Mouse (Mus musculus) forebrain, embryonic 11.5 days (tissue): ENCODE measurements around the gene Igf2bp2. TPM values are rescaled to one million over a fixed set of nuclear protein-coding genes. Genes with fewer than 3 reads are reported as not detected.

Experiments
- ATAC-seq: fragments of 200-750 bp; cut with Nextera tagmentation; replicated peaks from 2 replicates; pipeline ENCODE4 v1.8.0; 2017; ENCODE audit warnings: moderate TSS enrichment; ENCODE audit not compliant: low FRiP score
- DNase-seq: peaks from one replicate; pipeline ENCODE4 v3.0.0-alpha.2; 2017; ENCODE audit warnings: low spot score
- H3K27ac ChIP-seq: fragments of 300-500 bp; sonication (generic); 2 replicates; pipeline ENCODE4 v1.5.1; 2014; ENCODE audit warnings: low read depth, low read length
- H3K27me3 ChIP-seq: fragments of 300-500 bp; sonication (generic); 2 replicates; pipeline ENCODE4 v1.6.1; 2014; ENCODE audit warnings: mild to moderate bottlenecking, low read length, mixed read lengths; ENCODE audit not compliant: control insufficient read depth, insufficient read depth
- H3K36me3 ChIP-seq: fragments of 300-500 bp; sonication (generic); 2 replicates; pipeline ENCODE4 v1.6.1; 2014; ENCODE audit warnings: mild to moderate bottlenecking, low read length, moderate library complexity, mixed read lengths; ENCODE audit not compliant: control insufficient read depth, insufficient read depth
- H3K4me1 ChIP-seq: fragments of 300-500 bp; sonication (generic); replicated peaks from 2 replicates; pipeline ENCODE4 v1.6.1; 2014; ENCODE audit warnings: low read length, mixed read lengths; ENCODE audit not compliant: control insufficient read depth, insufficient read depth
- H3K4me2 ChIP-seq: fragments of 300-500 bp; sonication (generic); 2 replicates; pipeline ENCODE4 v1.6.1; 2014; ENCODE audit warnings: low read depth, mild to moderate bottlenecking, low read length, moderate library complexity, mixed read lengths; ENCODE audit not compliant: severe bottlenecking
- H3K4me3 ChIP-seq: fragments of 300-500 bp; sonication (generic); 2 replicates; pipeline ENCODE4 v1.5.1; 2014; ENCODE audit warnings: low read depth, low read length
- H3K9ac ChIP-seq: fragments of 300-500 bp; sonication (generic); 2 replicates; pipeline ENCODE4 v1.6.1; 2014; ENCODE audit warnings: low read length
- H3K9me3 ChIP-seq: fragments of 300-500 bp; sonication (generic); 2 replicates; pipeline ENCODE4 v1.6.1; 2016; ENCODE audit warnings: low read length, mixed read lengths; ENCODE audit not compliant: control insufficient read depth
- WGBS: fragments of 180-500 bp; shearing (Covaris S2); extraction: QIAGEN DNeasy Blood & Tissue Kit; methylation state at CpG from one replicate; pipeline ENCODE4 v1.1.7; 2014; 5-methylcytosine and 5-hydroxymethylcytosine counted together
- polyA plus RNA-seq: library from polyadenylated mRNA; unstranded; fragments of >200 nt; fragmentation: Nextera tagmentation; extraction: Ambion mirVana; gene quantifications from 2 replicates; pipeline ENCODE4 v1.2.1, GENCODE M21; 2014

Igf2bp2 gene
- polyA plus RNA-seq, 1 experiment from 2014 or later: 169 TPM

GRCm38 (mm10) chr16:22061555-22062160 is 101.4 kb downstream of the Igf2bp2 start:
- Histone ChIP-seq H3K4me3 (no peak overlapping the region), H3K27me3 (no peaks in the 10 kb centered on the region), H3K4me1 (no peaks in the 10 kb centered on the region), H3K9ac (no peak overlapping the region), H3K36me3 (peaks cover 13% of the 10 kb centered on the region), H3K4me2 (no peak overlapping the region), H3K9me3 (no peaks in the 10 kb centered on the region), H3K27ac (no peak overlapping the region)
- DNase-seq (no peak), ATAC-seq (no peak)
- 88% methylated on average over 14 of the region's 14 CpGs for WGBS

- Histone ChIP-seq H3K9ac (no peak overlapping the region), H3K4me1 (no peaks in the 10 kb centered on the region), H3K4me3 (no peak overlapping the region), H3K4me2 (no peak overlapping the region), H3K27ac (no peak overlapping the region), H3K27me3 (no peaks in the 10 kb centered on the region), H3K36me3 (peaks cover 11% of the 10 kb centered on the region), H3K9me3 (no peaks in the 10 kb centered on the region)
- DNase-seq (no peak), ATAC-seq (no peak)
- WGBS: 94% methylated on average over 10 of the region's 10 CpGs
Observed at GRCm38 (mm10) chr16:22060416-22060815, 102.7 kb downstream of the Igf2bp2 start.

GRCm38 (mm10) chr16:22058871-22059270 is 104.2 kb downstream of the Igf2bp2 start:
- 97% methylated on average over 7 of the region's 7 CpGs for WGBS
- Histone ChIP-seq H3K9ac (no peak overlapping the region), H3K4me3 (no peak overlapping the region), H3K36me3 (peaks cover 11% of the 10 kb centered on the region), H3K4me2 (no peak overlapping the region), H3K9me3 (no peaks in the 10 kb centered on the region), H3K4me1 (no peaks in the 10 kb centered on the region), H3K27me3 (no peaks in the 10 kb centered on the region), H3K27ac (no peak overlapping the region)
- ATAC-seq (no peak), DNase-seq (no peak)

GRCm38 (mm10) chr16:22057498-22057897 is 105.6 kb downstream of the Igf2bp2 start:
- 88% methylated on average over 6 of the region's 6 CpGs for WGBS
- ATAC-seq (no peak), DNase-seq (no peak)
- Histone ChIP-seq H3K4me1 (no peaks in the 10 kb centered on the region), H3K27me3 (no peaks in the 10 kb centered on the region), H3K27ac (no peak overlapping the region), H3K4me2 (no peak overlapping the region), H3K36me3 (peaks cover 5% of the 10 kb centered on the region; the same call in 1 of the 2 replicates), H3K9ac (no peak overlapping the region), H3K4me3 (no peak overlapping the region), H3K9me3 (no peaks in the 10 kb centered on the region)

- no peaks in the 10 kb centered on the region for H3K27me3 ChIP-seq
- H3K4me2 ChIP-seq: no peak overlapping the region
- H3K4me1 ChIP-seq: no peaks in the 10 kb centered on the region
- no peaks in the 10 kb centered on the region for H3K9me3 ChIP-seq
- no peak for ATAC-seq
- H3K9ac ChIP-seq: no peak overlapping the region
- H3K4me3 ChIP-seq: no peak overlapping the region
- WGBS: 93% methylated on average over 21 of the region's 21 CpGs
- DNase-seq: no peak
- H3K36me3 ChIP-seq: no peaks in the 10 kb centered on the region
- no peak overlapping the region for H3K27ac ChIP-seq
Observed at GRCm38 (mm10) chr16:22053411-22053810, 109.7 kb downstream of the Igf2bp2 start.

- H3K36me3 ChIP-seq: no peaks in the 10 kb centered on the region; the same call in 1 of the 2 replicates
- no peaks in the 10 kb centered on the region for H3K9me3 ChIP-seq
- no peak for ATAC-seq
Observed at GRCm38 (mm10) chr16:22046739-22047366, 116.2 kb downstream of the Igf2bp2 start.

GRCm38 (mm10) chr16:22045930-22046329 is 117.2 kb downstream of the Igf2bp2 start:
- no peak for DNase-seq
- Histone ChIP-seq H3K4me1 (no peaks in the 10 kb centered on the region), H3K27me3 (no peaks in the 10 kb centered on the region), H3K36me3 (no peaks in the 10 kb centered on the region; the same call in 1 of the 2 replicates), H3K4me3 (no peak overlapping the region), H3K9me3 (no peaks in the 10 kb centered on the region), H3K4me2 (no peak overlapping the region), H3K9ac (no peak overlapping the region), H3K27ac (no peak overlapping the region)
- ATAC-seq: no peak
- WGBS: 94% methylated on average over 3 of the region's 3 CpGs

More at GRCm38 (mm10) chr16:22046739-22047366, 116.2 kb downstream of the Igf2bp2 start:
- WGBS: 82% methylated on average over 10 of the region's 10 CpGs
- Histone ChIP-seq H3K27me3 (no peaks in the 10 kb centered on the region), H3K4me1 (no peaks in the 10 kb centered on the region), H3K4me3 (no peak overlapping the region), H3K4me2 (no peak overlapping the region), H3K27ac (no peak overlapping the region), H3K9ac (no peak overlapping the region)
- DNase-seq: no peak

- Histone ChIP-seq H3K36me3 (no peaks in the 10 kb centered on the region; the same call in 1 of the 2 replicates), H3K4me2 (no peak overlapping the region), H3K27ac (no peak overlapping the region), H3K9me3 (no peaks in the 10 kb centered on the region), H3K27me3 (no peaks in the 10 kb centered on the region), H3K9ac (no peak overlapping the region), H3K4me1 (no peaks in the 10 kb centered on the region), H3K4me3 (no peak overlapping the region)
- ATAC-seq (no peak), DNase-seq (no peak)
- 91% methylated on average over 4 of the region's 4 CpGs for WGBS
Observed at GRCm38 (mm10) chr16:22043830-22044229, 119.3 kb downstream of the Igf2bp2 start.

GRCm38 (mm10) chr16:22039978-22040377 is 123.1 kb downstream of the Igf2bp2 start:
- ATAC-seq: no peak
- H3K36me3 ChIP-seq: no peaks in the 10 kb centered on the region; the same call in 1 of the 2 replicates
- WGBS: 97% methylated on average over 1 of the region's 1 CpGs

More at GRCm38 (mm10) chr16:22039978-22040377, 123.1 kb downstream of the Igf2bp2 start:
- no peaks in the 10 kb centered on the region for H3K9me3 ChIP-seq
- no peak overlapping the region for H3K9ac ChIP-seq
- H3K27ac ChIP-seq: no peak overlapping the region
- no peak overlapping the region for H3K4me3 ChIP-seq
- no peak for DNase-seq
- H3K4me2 ChIP-seq: no peak overlapping the region
- no peaks in the 10 kb centered on the region for H3K4me1 ChIP-seq
- H3K27me3 ChIP-seq: no peaks in the 10 kb centered on the region
